In the genomic region with DNA sequence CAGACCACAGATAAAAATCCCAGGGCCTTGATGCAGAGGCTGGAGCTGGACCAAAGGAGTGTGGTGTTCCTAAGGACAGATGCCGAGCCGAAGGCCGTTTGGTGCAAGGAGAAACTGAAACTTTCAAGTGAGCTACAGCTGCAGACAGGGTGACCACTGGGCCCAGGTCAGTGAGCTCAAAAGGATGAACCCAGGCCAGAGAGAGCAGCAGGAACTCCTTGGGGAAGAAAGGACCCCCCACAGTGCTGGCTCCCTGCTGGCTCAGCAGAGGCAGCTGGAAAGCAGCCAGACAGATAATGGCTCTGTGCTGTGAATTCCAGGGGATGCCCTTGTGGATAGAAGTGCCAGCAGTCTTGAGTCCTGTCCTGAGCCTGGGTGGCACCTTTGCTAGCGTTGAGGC, we compare ENCODE assay signal across 9 mouse cellular contexts. TPM values are rescaled to one million over a fixed set of nuclear protein-coding genes. Genes with fewer than 3 reads are reported as not detected.
DNase-seq lines count a peak whose midpoint lies in the region; ATAC-seq and TF ChIP-seq lines count a peak whose summit lies in the region.
"Had no signal": no experiment of that assay in that cellular context is flagged by ENCODE, and none has a peak within 500 bp of the region (broad histone marks: within the 10 kb centered on the region; RNA-seq: fewer than 3 reads in every experiment).

No protein-coding gene starts in this region.

- H3K79me2 ChIP-seq in MEL (ENCODE audit: control insufficient read depth, insufficient read depth, low read length, poor library complexity) = no peaks in the 10 kb centered on the region

- no peak overlapping the region for H3K4me2 ChIP-seq in forebrain, embryonic 14.5 days (ENCODE audit: low read length)
- no peak overlapping the region for H3K4me2 ChIP-seq in forebrain, embryonic 11.5 days (ENCODE audit: low read depth, low read length, severe bottlenecking)
- no peak overlapping the region for H3K4me2 ChIP-seq in heart, embryonic 15.5 days
- H3K4me2 ChIP-seq in midbrain, embryonic 16.5 days (ENCODE audit: low read length) = no peak overlapping the region

- H3K4me1 ChIP-seq in forebrain, embryonic 14.5 days (ENCODE audit: control insufficient read depth, insufficient read depth, low read length) = peaks cover 15% of the 10 kb centered on the region
- peaks cover 15% of the 10 kb centered on the region; the same call in 1 of the 2 replicates for H3K4me1 ChIP-seq in forebrain, embryonic 11.5 days (replicated peaks; ENCODE audit: control insufficient read depth, insufficient read depth, low read length)
- H3K4me1 ChIP-seq in MEL (ENCODE audit: control insufficient read depth in 1 of 2, insufficient read depth in 2 of 2, low read length in 2 of 2) = no peaks in the 10 kb centered on the region
- peaks cover 38% of the 10 kb centered on the region for H3K4me1 ChIP-seq in heart, embryonic 15.5 days (replicated peaks)
- peaks cover 47% of the 10 kb centered on the region for H3K4me1 ChIP-seq in limb, embryonic 10.5 days
- peaks cover 19% of the 10 kb centered on the region for H3K4me1 ChIP-seq in midbrain, embryonic 16.5 days (ENCODE audit: control insufficient read depth, insufficient read depth, low read length)

- H3K36me3 ChIP-seq in forebrain, embryonic 14.5 days (ENCODE audit: control insufficient read depth, insufficient read depth, low read length) = no peaks in the 10 kb centered on the region
- no peaks in the 10 kb centered on the region for H3K36me3 ChIP-seq in forebrain, embryonic 11.5 days (ENCODE audit: control insufficient read depth, insufficient read depth, low read length)
- 0 out of 4 replicates have a peak, but pooled peaks cover 0 to 2% of the 10 kb centered on the region in 2 experiments for H3K36me3 ChIP-seq in MEL (ENCODE audit: control insufficient read depth in 1 of 2, insufficient read depth in 2 of 2, low read length in 2 of 2)
- H3K36me3 ChIP-seq in heart, embryonic 15.5 days = no peaks in the 10 kb centered on the region
- H3K36me3 ChIP-seq in limb, embryonic 10.5 days = no peaks in the 10 kb centered on the region
- H3K36me3 ChIP-seq in midbrain, embryonic 16.5 days (ENCODE audit: control insufficient read depth, insufficient read depth, low read length) = no peaks in the 10 kb centered on the region

- ATAC-seq in forebrain, embryonic 14.5 days = no peak
- ATAC-seq in forebrain, embryonic 11.5 days (replicated peaks; ENCODE audit: low FRiP score) = no peak
- peak; percentile 44 for ATAC-seq in heart, embryonic 15.5 days (replicated peaks; ENCODE audit: insufficient number of reproducible peaks, insufficient read depth, low FRiP score, low read depth)
- ATAC-seq in midbrain, embryonic 16.5 days = no peak

- TF ChIP-seq CTCF in MEL (IDR thresholded peaks at IDR 0.05 in 2 of 3, conservative IDR thresholded peaks at IDR 0.05 in 1 of 3; ENCODE audit: control insufficient read depth in 1 of 3, insufficient read depth in 1 of 3, low read depth in 2 of 3, low read length in 3 of 3, poor library complexity in 1 of 3, severe bottlenecking in 1 of 3) = no peak

- DNase-seq in forebrain, embryonic 14.5 days (ENCODE audit: low spot score) = peak; percentile 19
- no peak for DNase-seq in forebrain, embryonic 11.5 days (ENCODE audit: low spot score)
- DNase-seq in MEL (ENCODE audit: low read depth, low spot score) = peak; percentile 10
- peak; percentile 36 for DNase-seq in limb, embryonic 10.5 days (ENCODE audit: low spot score)
- DNase-seq in cerebellum, adult 9-11 months = no peak
- no peak for DNase-seq in thymus, adult 18-20 months

- TF ChIP-seq RAD21 in MEL (IDR thresholded peaks at IDR 0.05; ENCODE audit: low read depth, low read length) = no peak

- no peak for TF ChIP-seq EP300 in MEL (IDR thresholded peaks at IDR 0.05; ENCODE audit: low read depth in 1 of 2, low read length in 2 of 2)

- H3K27ac ChIP-seq in forebrain, embryonic 14.5 days (ENCODE audit: low read depth, low read length) = no peak overlapping the region
- no peak overlapping the region for H3K27ac ChIP-seq in forebrain, embryonic 11.5 days (ENCODE audit: low read depth, low read length)
- no peak overlapping the region for H3K27ac ChIP-seq in MEL (ENCODE audit: control insufficient read depth, low read depth, low read length)
- H3K27ac ChIP-seq in heart, embryonic 15.5 days = no peak overlapping the region
- no peak overlapping the region for H3K27ac ChIP-seq in limb, embryonic 10.5 days
- no peak overlapping the region for H3K27ac ChIP-seq in midbrain, embryonic 16.5 days (ENCODE audit: low read length)

- no peak overlapping the region for H3K9ac ChIP-seq in forebrain, embryonic 14.5 days (ENCODE audit: low read length)
- H3K9ac ChIP-seq in forebrain, embryonic 11.5 days (ENCODE audit: low read length) = no peak overlapping the region
- H3K9ac ChIP-seq in MEL (ENCODE audit: control insufficient read depth, low read depth, low read length, poor library complexity, severe bottlenecking) = no peak overlapping the region
- H3K9ac ChIP-seq in heart, embryonic 15.5 days = no peak overlapping the region
- H3K9ac ChIP-seq in midbrain, embryonic 16.5 days (ENCODE audit: low read depth, low read length) = no peak overlapping the region

- H3K27me3 ChIP-seq in forebrain, embryonic 14.5 days (replicated peaks; ENCODE audit: control insufficient read depth, insufficient read depth, low read length) = peaks cover 7% of the 10 kb centered on the region; the same call in 1 of the 2 replicates
- H3K27me3 ChIP-seq in forebrain, embryonic 11.5 days (ENCODE audit: control insufficient read depth, insufficient read depth, low read length) = peaks cover 13% of the 10 kb centered on the region
- no peaks in the 10 kb centered on the region for H3K27me3 ChIP-seq in MEL (ENCODE audit: control insufficient read depth in 1 of 2, insufficient read depth in 2 of 2, low read length in 2 of 2)
- H3K27me3 ChIP-seq in heart, embryonic 15.5 days = peaks cover 29% of the 10 kb centered on the region
- H3K27me3 ChIP-seq in limb, embryonic 10.5 days (ENCODE audit: low read depth, poor library complexity, severe bottlenecking) = peaks cover 51% of the 10 kb centered on the region
- peaks cover 28% of the 10 kb centered on the region for H3K27me3 ChIP-seq in midbrain, embryonic 16.5 days (ENCODE audit: control insufficient read depth, insufficient read depth, low read depth, low read length)

- 60% methylated on average over 4 of the region's 4 CpGs for WGBS in forebrain, embryonic 14.5 days
- WGBS in forebrain, embryonic 11.5 days = 50% methylated on average over 4 of the region's 4 CpGs
- WGBS in heart, embryonic 15.5 days = 34% methylated on average over 4 of the region's 4 CpGs
- 60% methylated on average over 4 of the region's 4 CpGs for WGBS in limb, embryonic 10.5 days
- WGBS in midbrain, embryonic 16.5 days = 57% methylated on average over 4 of the region's 4 CpGs

- no peak for TF ChIP-seq POLR2A in MEL (IDR thresholded peaks at IDR 0.05; ENCODE audit: control insufficient read depth in 1 of 2, insufficient read depth in 1 of 2, low read depth in 1 of 2, low read length in 2 of 2, poor library complexity in 1 of 2)

- no peak overlapping the region for H3K4me3 ChIP-seq in forebrain, embryonic 14.5 days (ENCODE audit: low read depth, low read length)
- no peak overlapping the region for H3K4me3 ChIP-seq in forebrain, embryonic 11.5 days (ENCODE audit: low read depth, low read length)
- H3K4me3 ChIP-seq in MEL (ENCODE audit: control insufficient read depth in 1 of 2, insufficient read depth in 1 of 2, low read depth in 2 of 2, low read length in 2 of 2) = no peak overlapping the region
- no peak overlapping the region for H3K4me3 ChIP-seq in heart, embryonic 15.5 days
- no peak overlapping the region for H3K4me3 ChIP-seq in limb, embryonic 10.5 days
- H3K4me3 ChIP-seq in midbrain, embryonic 16.5 days (ENCODE audit: low read depth, low read length) = no peak overlapping the region
- H3K4me3 ChIP-seq: myocyte had no signal

- H3K9me3 ChIP-seq in forebrain, embryonic 14.5 days (replicated peaks; ENCODE audit: control insufficient read depth, low read length) = no peaks in the 10 kb centered on the region
- no peaks in the 10 kb centered on the region for H3K9me3 ChIP-seq in forebrain, embryonic 11.5 days (ENCODE audit: control insufficient read depth, low read length)
- H3K9me3 ChIP-seq in MEL (replicated peaks; ENCODE audit: insufficient read depth, low read length) = no peaks in the 10 kb centered on the region
- H3K9me3 ChIP-seq in heart, embryonic 15.5 days (replicated peaks) = no peaks in the 10 kb centered on the region
- no peaks in the 10 kb centered on the region for H3K9me3 ChIP-seq in limb, embryonic 10.5 days (replicated peaks)
- no peaks in the 10 kb centered on the region for H3K9me3 ChIP-seq in midbrain, embryonic 16.5 days (replicated peaks; ENCODE audit: control insufficient read depth, low read length, poor library complexity, severe bottlenecking)

TF ChIP-seq in MEL, 35 proteins besides CTCF, POLR2A, EP300 and RAD21 (continues in another document):
- TF ChIP-seq GABPA (IDR thresholded peaks at IDR 0.05; ENCODE audit: low read depth, low read length) (no peak), BHLHE40 (IDR thresholded peaks at IDR 0.05; ENCODE audit: borderline replicate concordance, low read depth, low read length) (no peak), MAZ (IDR thresholded peaks at IDR 0.05; ENCODE audit: low read depth, low read length) (no peak), USF2 (IDR thresholded peaks at IDR 0.05; ENCODE audit: borderline replicate concordance in 1 of 2, insufficient read depth in 1 of 2, low read depth in 1 of 2, low read length in 2 of 2) (no peak), TBP (IDR thresholded peaks at IDR 0.05; ENCODE audit: low read depth, low read length) (no peak), E2F4 (IDR thresholded peaks at IDR 0.05; ENCODE audit: borderline replicate concordance, low read depth, low read length) (no peak), RCOR1 (IDR thresholded peaks at IDR 0.05; ENCODE audit: low read depth, low read length) (no peak), MAFK (IDR thresholded peaks at IDR 0.05; ENCODE audit: borderline replicate concordance, low read depth, low read length) (no peak), POLR2AphosphoS5 (IDR thresholded peaks at IDR 0.05; ENCODE audit: borderline replicate concordance, low read depth, low read length) (no peak), CHD1 (IDR thresholded peaks at IDR 0.05; ENCODE audit: low read depth, low read length) (no peak), USF1 (IDR thresholded peaks at IDR 0.05; ENCODE audit: low read depth, low read length) (no peak)

RNA-seq across cellular contexts. Expression of gene Gna14, which starts 3.7 kb away (rescaled TPM):
- polyA plus RNA-seq in forebrain, embryonic 14.5 days (2014; fragmentation: Nextera tagmentation; extraction: Ambion mirVana) = 1.5 and 1.8 TPM in 2 replicates
- polyA plus RNA-seq in forebrain, embryonic 11.5 days (2014; fragmentation: Nextera tagmentation; extraction: Ambion mirVana) = 1.8 and 2.5 TPM in 2 replicates
- total RNA-seq in MEL (2012; rRNA removed) = not detected in 2 replicates
- not detected for polyA plus RNA-seq in MEL (2012; ENCODE audit: insufficient read depth in 1 of 2, insufficient read length in 2 of 2, low read depth in 1 of 2, low replicate concordance in 2 of 2, missing spikeins in 1 of 2)
- polyA plus RNA-seq in heart, embryonic 15.5 days (2015; fragmentation: Nextera tagmentation; extraction: Ambion mirVana) = 1.3 and 2.7 TPM in 2 replicates
- polyA plus RNA-seq in limb, embryonic 10.5 days (2016; fragmentation: Nextera tagmentation; extraction: Ambion mirVana) = 0.46 and 0.48 TPM in 2 replicates
- 0.45 and 0.73 TPM in 2 replicates for polyA plus RNA-seq in midbrain, embryonic 16.5 days (2015; fragmentation: Nextera tagmentation; extraction: Ambion mirVana)

Comparison
In these comparisons a context has a peak if more than half of its experiments do, and no peak if none do; other contexts are left out.
1. DNase-seq: peak in forebrain, embryonic 14.5 days (single experiment), MEL (single experiment) and limb, embryonic 10.5 days (single experiment); none in forebrain, embryonic 11.5 days (single experiment), cerebellum, adult 9-11 months (single experiment) and thymus, adult 18-20 months (0 of 2).